Mouse (Mus musculus): ENCODE measurements around the gene Hmox1.

DNA sequence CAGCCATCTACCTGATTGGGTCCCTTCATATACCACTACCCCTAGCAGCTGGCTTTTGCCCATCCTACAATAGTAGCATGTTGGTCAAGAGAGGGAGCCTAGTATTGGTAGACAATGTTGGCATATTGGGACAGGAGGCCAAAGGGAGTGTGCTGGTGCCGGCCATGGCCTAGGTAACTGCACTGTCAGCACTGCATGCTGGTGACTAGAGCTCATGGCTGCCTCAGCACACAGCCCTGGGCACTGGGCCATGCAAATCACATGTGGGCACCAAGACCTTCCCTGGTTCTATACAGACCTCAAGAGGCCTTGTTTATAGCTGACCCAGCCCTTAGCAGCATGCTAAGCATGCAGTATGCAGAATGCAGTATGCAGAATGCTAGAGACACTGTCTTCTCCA lies 23.1 kb upstream of the Hmox1 start:
- TF ChIP-seq CTCF (conservative IDR thresholded peaks at IDR 0.05; ENCODE audit: low read length): no peak
- TF ChIP-seq POU5F1 (IDR thresholded peaks at IDR 0.05; ENCODE audit: borderline replicate concordance, low read length): no peak
- no peak for TF ChIP-seq NANOG (IDR thresholded peaks at IDR 0.05; ENCODE audit: borderline replicate concordance, low read length)

Measured in E14TG2a.4 (cell line).